Mouse (Mus musculus) forebrain, postnatal 0 days (tissue): Measurements from ENCODE around the gene Vps50. TPM values are rescaled to one million over a fixed set of nuclear protein-coding genes. Genes with fewer than 3 reads are reported as not detected.
"Not testable (repeated sequence)": the region's sequence is repeated elsewhere in the genome, so short reads cannot be mapped to it uniquely, and the experiment has no call there.

Experiments used
- ATAC-seq: fragments of 200-750 bp; cut with Nextera tagmentation; 2 replicates; pipeline ENCODE4 v1.8.0; 2017; ENCODE audit warnings: mild to moderate bottlenecking, moderate library complexity
- DNase-seq: peaks from one replicate; pipeline ENCODE4 v3.0.0-alpha.2; 2015
- H3K27ac ChIP-seq: fragments of 300-500 bp; sonication (generic); 2 replicates; pipeline ENCODE4 v1.5.1; 2014; ENCODE audit warnings: low read depth, mild to moderate bottlenecking, antibody characterized with exemption, low read length, moderate library complexity, mixed read lengths
- H3K27me3 ChIP-seq: fragments of 300-500 bp; sonication (generic); 2 replicates; pipeline ENCODE4 v1.6.1; 2014; ENCODE audit warnings: mild to moderate bottlenecking, low read length, mixed read lengths; ENCODE audit not compliant: insufficient read depth
- H3K36me3 ChIP-seq: fragments of 300-500 bp; sonication (generic); 2 replicates; pipeline ENCODE4 v1.6.1; 2014; ENCODE audit warnings: mild to moderate bottlenecking, moderate library complexity; ENCODE audit not compliant: insufficient read depth
- H3K4me1 ChIP-seq: fragments of 300-500 bp; sonication (generic); 2 replicates; pipeline ENCODE4 v1.6.1; 2014; ENCODE audit warnings: antibody characterized with exemption; ENCODE audit not compliant: insufficient read depth
- H3K4me2 ChIP-seq: fragments of 300-500 bp; sonication (generic); 2 replicates; pipeline ENCODE4 v1.6.1; 2014; ENCODE audit warnings: low read depth, mild to moderate bottlenecking, moderate library complexity
- H3K4me3 ChIP-seq: fragments of 300-500 bp; sonication (generic); 2 replicates; pipeline ENCODE4 v1.5.1; 2014; ENCODE audit warnings: low read depth, low read length, mixed read lengths
- H3K9ac ChIP-seq: fragments of 300-500 bp; sonication (generic); 2 replicates; pipeline ENCODE4 v1.6.1; 2014; ENCODE audit warnings: mild to moderate bottlenecking
- H3K9me3 ChIP-seq: fragments of 300-500 bp; sonication (generic); 2 replicates; pipeline ENCODE4 v1.6.1; 2016; ENCODE audit warnings: low read length
- CTCF ChIP-seq: sonication (generic); IDR thresholded peaks from 2 replicates; pipeline ENCODE4 v1.5.1; 2016; ENCODE audit warnings: antibody characterized with exemption, control low read depth, low read depth
- WGBS: fragments of 180-500 bp; shearing (Covaris S2); extraction: QIAGEN DNeasy Blood & Tissue Kit; methylation state at CpG from one replicate; pipeline ENCODE4 v1.1.7; 2014; 5-methylcytosine and 5-hydroxymethylcytosine counted together
- polyA plus RNA-seq: library from polyadenylated mRNA; unstranded; fragments of >200 nt; fragmentation: Nextera tagmentation; extraction: Ambion mirVana; gene quantifications from 2 replicates; pipeline ENCODE4 v1.2.1, GENCODE M21; 2015
- total RNA-seq: library from RNA; depleted of rRNA; stranded (reverse); fragments of >200 nt; gene quantifications from 2 replicates; pipeline ENCODE4 v1.2.3, GENCODE M21; 2014

Gene Vps50
- total and polyA plus RNA-seq, 2 experiments from 2014 or later: 44.2 to 68.4 TPM

DNA sequence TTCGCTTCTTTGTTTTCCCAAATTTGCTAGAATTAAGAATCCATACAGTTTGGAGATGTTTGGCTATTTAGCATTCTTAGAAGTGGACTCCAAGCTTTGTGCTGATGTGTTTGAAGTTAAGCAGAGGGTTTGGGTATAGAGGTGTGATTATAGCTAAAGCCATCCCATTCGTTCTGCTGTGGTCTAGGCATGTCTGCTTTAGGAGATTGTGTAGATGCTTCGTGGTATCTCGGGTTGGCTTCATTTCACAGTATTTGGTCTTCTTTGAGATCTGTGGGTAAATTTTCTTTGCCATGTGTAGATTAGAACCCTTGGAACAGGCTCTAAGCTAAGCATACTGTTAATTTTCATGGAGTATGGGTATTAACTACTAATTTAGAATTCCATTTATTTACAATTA is 30.0 kb downstream of the Vps50 start:
- H3K9me3 ChIP-seq: no peaks in the 10 kb centered on the region
- H3K9ac ChIP-seq: no peak overlapping the region
- no peak for TF ChIP-seq CTCF
- 95% methylated on average over 4 of the region's 4 CpGs for WGBS
- H3K27me3 ChIP-seq: no peaks in the 10 kb centered on the region
- no peaks in the 10 kb centered on the region for H3K4me1 ChIP-seq
- DNase-seq: no peak
- no peak overlapping the region for H3K27ac ChIP-seq
- H3K4me2 ChIP-seq: no peak overlapping the region
- H3K4me3 ChIP-seq: no peak overlapping the region
- ATAC-seq: no peak
- H3K36me3 ChIP-seq: no peaks in the 10 kb centered on the region

DNA sequence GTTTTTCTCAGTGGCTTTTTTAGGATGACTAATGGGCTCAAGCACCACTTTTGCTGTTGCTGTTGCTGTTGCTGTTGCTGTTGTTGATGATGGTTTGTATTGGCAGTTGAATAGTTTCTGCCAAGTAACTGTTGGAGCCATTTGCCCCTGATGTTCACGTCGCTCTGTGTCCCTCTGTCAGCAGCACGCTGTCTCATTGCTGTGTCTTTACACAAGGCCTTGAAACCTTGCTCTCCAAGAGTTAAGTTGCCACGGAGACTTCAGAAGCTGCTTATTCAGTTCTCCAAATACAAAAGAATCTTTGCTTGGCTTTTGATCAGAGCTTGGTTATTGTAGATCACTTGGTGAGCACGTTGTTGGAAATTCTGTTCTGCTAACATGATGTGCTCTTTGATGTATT is 33.3 kb downstream of the Vps50 start:
- Histone ChIP-seq H3K4me1 (no peaks in the 10 kb centered on the region), H3K9me3 (no peaks in the 10 kb centered on the region), H3K4me3 (no peak overlapping the region), H3K27me3 (no peaks in the 10 kb centered on the region), H3K9ac (no peak overlapping the region), H3K36me3 (no peaks in the 10 kb centered on the region), H3K4me2 (no peak overlapping the region), H3K27ac (no peak overlapping the region)
- ATAC-seq: no peak
- no peak for DNase-seq
- 9% methylated on average over 5 of the region's 5 CpGs for WGBS
- no peak for TF ChIP-seq CTCF

DNA sequence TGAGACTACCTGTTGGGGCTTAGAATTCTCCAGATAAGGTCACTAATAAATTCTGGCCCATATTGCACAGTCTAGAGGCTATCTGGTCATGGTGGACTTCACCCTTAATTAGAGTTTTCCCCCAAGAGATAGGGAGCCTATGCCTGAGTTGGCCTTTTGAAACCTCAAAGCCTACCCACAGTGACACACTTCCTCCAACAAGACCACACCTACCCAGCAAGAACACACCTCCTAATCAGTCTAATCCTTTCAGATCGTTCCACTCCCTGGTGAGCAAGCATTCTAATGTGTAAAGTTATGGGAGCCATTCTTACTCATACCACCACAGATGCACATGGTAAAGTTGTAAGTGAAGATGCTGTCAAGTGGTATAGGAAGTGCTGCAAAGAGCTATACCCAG is 37.9 kb downstream of the Vps50 start:
- ATAC-seq (no peak), DNase-seq (no peak)
- H3K9ac ChIP-seq: no peak overlapping the region
- no peak overlapping the region for H3K4me3 ChIP-seq
- TF ChIP-seq CTCF: no peak
- 42% methylated on average over 1 of the region's 1 CpGs for WGBS
- no peak overlapping the region for H3K27ac ChIP-seq
- H3K4me2 ChIP-seq: no peak overlapping the region
- H3K27me3 ChIP-seq: no peaks in the 10 kb centered on the region
- no peaks in the 10 kb centered on the region for H3K9me3 ChIP-seq
- no peaks in the 10 kb centered on the region for H3K36me3 ChIP-seq
- no peaks in the 10 kb centered on the region for H3K4me1 ChIP-seq

DNA sequence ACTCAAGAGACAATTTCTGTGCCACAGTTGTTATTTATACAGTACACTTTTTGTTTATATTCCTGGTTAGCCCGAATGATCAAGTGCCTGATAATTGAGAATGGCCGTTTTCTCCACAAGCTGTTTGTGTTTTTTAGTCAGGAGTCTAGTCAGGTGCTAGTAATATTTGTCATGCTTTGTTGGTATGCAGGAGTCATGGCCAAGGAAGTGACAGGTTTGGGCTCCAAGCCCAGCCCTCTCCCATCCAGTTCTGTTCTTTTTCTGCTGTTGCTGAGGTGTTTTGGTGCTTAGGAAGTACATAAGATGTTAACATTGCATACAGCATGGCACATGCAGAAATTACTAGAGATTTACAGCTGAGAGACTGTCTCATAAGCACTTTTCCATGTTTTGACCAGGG is 41.3 kb downstream of the Vps50 start:
- Histone ChIP-seq H3K27ac (no peak overlapping the region), H3K4me3 (no peak overlapping the region), H3K36me3 (no peaks in the 10 kb centered on the region), H3K4me2 (no peak overlapping the region), H3K27me3 (no peaks in the 10 kb centered on the region), H3K9me3 (no peaks in the 10 kb centered on the region), H3K9ac (no peak overlapping the region), H3K4me1 (no peaks in the 10 kb centered on the region)
- ATAC-seq (no peak), DNase-seq (no peak)
- 50% methylated on average over 2 of the region's 2 CpGs for WGBS
- no peak for TF ChIP-seq CTCF

DNA sequence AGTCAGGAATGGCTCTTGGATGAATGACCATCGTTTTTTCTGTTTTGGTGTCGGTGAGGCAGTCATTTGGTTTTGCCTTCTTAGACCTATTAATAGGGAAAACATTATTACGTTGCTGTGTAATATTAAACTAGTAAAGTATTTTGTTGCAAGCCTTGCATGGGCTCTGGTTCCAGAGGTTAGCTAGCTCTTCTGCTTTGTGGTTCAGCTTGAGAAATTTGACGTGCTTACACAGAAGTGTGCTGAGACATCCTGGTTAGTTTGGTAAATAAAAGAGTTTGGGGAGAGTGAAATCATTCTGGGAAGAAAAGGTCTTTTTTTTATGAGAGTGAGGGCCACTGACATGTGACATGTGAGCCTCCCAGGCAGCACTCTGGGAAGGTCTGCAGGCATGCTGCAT is 45.7 kb downstream of the Vps50 start:
- no peak for TF ChIP-seq CTCF
- Histone ChIP-seq H3K4me3 (no peak overlapping the region), H3K36me3 (0 out of 2 replicates have a peak, but pooled peaks cover 6% of the 10 kb centered on the region), H3K27ac (no peak overlapping the region), H3K9me3 (no peaks in the 10 kb centered on the region), H3K4me2 (no peak overlapping the region), H3K27me3 (no peaks in the 10 kb centered on the region), H3K4me1 (no peaks in the 10 kb centered on the region), H3K9ac (no peak overlapping the region)
- WGBS: 92% methylated on average over 4 of the region's 4 CpGs
- DNase-seq (no peak), ATAC-seq (no peak)

DNA sequence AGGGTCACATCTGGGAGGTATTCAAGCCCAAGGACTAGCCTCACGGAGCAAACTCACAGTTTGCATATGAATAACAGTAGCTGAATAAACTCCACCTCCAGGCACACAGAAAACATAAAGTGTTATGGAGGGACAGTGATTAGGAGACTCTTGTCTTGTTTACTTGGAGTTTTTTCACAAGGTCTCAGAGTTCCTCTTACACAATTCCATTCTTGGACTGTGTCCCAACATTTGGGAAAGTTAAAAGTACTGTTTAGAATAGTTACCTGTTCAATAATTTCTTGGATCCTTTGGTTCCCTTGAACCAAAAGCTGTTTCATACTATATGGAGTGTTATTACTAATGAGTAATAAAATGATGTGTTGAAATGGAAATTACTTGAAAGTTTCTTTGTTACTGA is 46.8 kb downstream of the Vps50 start:
- no peak overlapping the region for H3K27ac ChIP-seq
- WGBS: 38% methylated on average over 1 of the region's 1 CpGs

DNA sequence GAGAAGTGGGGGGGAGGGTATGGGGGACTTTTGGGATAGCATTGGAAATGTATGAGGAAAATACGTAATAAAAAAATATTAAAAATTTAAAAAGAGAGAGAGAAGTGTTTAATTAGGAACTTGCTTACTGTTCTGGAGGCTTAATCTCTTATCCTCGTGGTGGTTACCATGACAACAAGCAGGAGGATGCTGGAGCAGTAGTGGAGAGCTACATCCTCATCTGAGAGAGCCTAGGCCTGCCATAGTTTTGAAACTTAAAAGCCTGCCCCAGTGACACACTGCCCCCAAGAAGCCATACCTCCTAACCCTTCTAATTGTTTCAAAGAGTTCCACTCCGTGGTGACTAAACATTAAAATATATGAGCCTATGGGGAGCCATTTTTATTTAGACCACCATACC is 50.8 kb downstream of the Vps50 start:
- WGBS: 56% methylated on average over 3 of the region's 3 CpGs
- no peaks in the 10 kb centered on the region for H3K27me3 ChIP-seq
- H3K9me3 ChIP-seq: no peaks in the 10 kb centered on the region
- no peak overlapping the region for H3K4me3 ChIP-seq
- no peak overlapping the region for H3K27ac ChIP-seq
- no peak overlapping the region for H3K4me2 ChIP-seq
- no peak for TF ChIP-seq CTCF
- H3K36me3 ChIP-seq: 0 out of 2 replicates have a peak, but pooled peaks cover 6% of the 10 kb centered on the region
- ATAC-seq: 0 out of 2 replicates have a peak, but pooled peaks have one; percentile 34
- H3K9ac ChIP-seq: no peak overlapping the region
- no peak for DNase-seq
- H3K4me1 ChIP-seq: no peaks in the 10 kb centered on the region

More for the DNA sequence above, 46.8 kb downstream of the Vps50 start:
- Histone ChIP-seq H3K4me3 (no peak overlapping the region), H3K4me2 (no peak overlapping the region), H3K9ac (no peak overlapping the region), H3K9me3 (no peaks in the 10 kb centered on the region), H3K36me3 (0 out of 2 replicates have a peak, but pooled peaks cover 6% of the 10 kb centered on the region), H3K27me3 (no peaks in the 10 kb centered on the region), H3K4me1 (no peaks in the 10 kb centered on the region)
- no peak for ATAC-seq
- no peak for DNase-seq
- no peak for TF ChIP-seq CTCF

DNA sequence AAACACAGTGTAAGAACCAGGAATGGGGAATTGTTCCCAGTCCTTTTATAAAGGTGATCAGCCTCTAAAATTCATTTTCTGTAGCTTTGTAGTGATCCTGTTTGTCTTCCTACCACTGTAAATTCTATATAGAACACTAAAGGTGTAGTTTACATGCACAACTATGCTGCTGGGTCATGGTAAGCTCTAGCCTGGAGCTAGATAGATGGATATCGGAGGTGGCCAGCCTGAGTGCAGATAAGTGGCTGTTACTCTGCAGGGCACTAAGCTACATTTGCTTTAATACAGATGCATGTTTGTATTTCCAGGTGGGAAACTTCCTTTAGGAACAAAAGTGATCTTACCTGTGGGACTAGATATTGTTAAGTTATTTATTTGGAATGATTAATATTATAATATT is 51.8 kb downstream of the Vps50 start:
- no peak for ATAC-seq
- Histone ChIP-seq H3K4me3 (no peak overlapping the region), H3K36me3 (0 out of 2 replicates have a peak, but pooled peaks cover 6% of the 10 kb centered on the region), H3K9me3 (no peaks in the 10 kb centered on the region), H3K27me3 (no peaks in the 10 kb centered on the region), H3K9ac (no peak overlapping the region), H3K4me1 (no peaks in the 10 kb centered on the region), H3K4me2 (no peak overlapping the region), H3K27ac (no peak overlapping the region)
- no peak for DNase-seq
- WGBS: 89% methylated on average over 1 of the region's 1 CpGs
- TF ChIP-seq CTCF: no peak

DNA sequence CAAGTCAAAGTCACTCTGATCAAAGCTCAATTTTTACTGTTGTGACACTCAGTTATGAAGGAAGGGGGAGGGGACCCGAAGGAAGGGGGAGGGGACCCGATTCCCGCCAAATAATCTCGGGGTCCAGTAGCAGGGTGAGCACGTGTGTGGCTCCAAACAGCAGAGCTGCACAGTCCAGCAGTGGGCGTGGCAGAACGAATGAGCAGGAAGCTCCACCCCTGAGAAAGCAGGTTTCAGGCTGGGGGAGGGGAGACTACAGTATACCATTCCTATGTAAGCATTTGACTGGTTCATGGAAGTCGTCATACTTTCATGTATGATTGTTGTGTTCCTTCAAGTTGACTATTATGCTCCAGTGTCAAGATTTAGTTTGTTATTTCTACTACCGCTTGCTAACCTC is 54.5 kb downstream of the Vps50 start:
- H3K9me3 ChIP-seq, H3K27me3 ChIP-seq, H3K36me3 ChIP-seq, DNase-seq, H3K9ac ChIP-seq, H3K4me1 ChIP-seq, H3K4me3 ChIP-seq, H3K27ac ChIP-seq, ATAC-seq, H3K4me2 ChIP-seq: not testable (repeated sequence)
- 87% methylated on average over 9 of the region's 9 CpGs for WGBS
